Mouse (Mus musculus) liver, embryonic 15.5 days (tissue): ENCODE measurements around the gene Nudt4. TPM values are rescaled to one million over a fixed set of nuclear protein-coding genes. Genes with fewer than 3 reads are reported as not detected.

ENCODE experiments used
- ATAC-seq: fragments of 200-750 bp; cut with Nextera tagmentation; 2 replicates; pipeline ENCODE4 v1.8.0; 2017; ENCODE audit warnings: moderate number of reproducible peaks, mild to moderate bottlenecking, moderate library complexity; ENCODE audit not compliant: insufficient read depth
- H3K27ac ChIP-seq: fragments of 300-500 bp; sonication (generic); replicated peaks from 2 replicates; pipeline ENCODE4 v1.5.1; 2015; ENCODE audit warnings: mild to moderate bottlenecking, inconsistent platforms
- H3K27me3 ChIP-seq: fragments of 300-500 bp; sonication (generic); 2 replicates; pipeline ENCODE4 v1.6.1; 2015; ENCODE audit warnings: mild to moderate bottlenecking, inconsistent platforms
- H3K36me3 ChIP-seq: fragments of 300-500 bp; sonication (generic); replicated peaks from 2 replicates; pipeline ENCODE4 v1.6.1; 2015; ENCODE audit warnings: moderate library complexity, mild to moderate bottlenecking, inconsistent platforms
- H3K4me1 ChIP-seq: fragments of 300-500 bp; sonication (generic); replicated peaks from 2 replicates; pipeline ENCODE4 v1.6.1; 2015; ENCODE audit warnings: inconsistent platforms
- H3K4me2 ChIP-seq: fragments of 300-500 bp; sonication (generic); 2 replicates; pipeline ENCODE4 v1.6.1; 2015; ENCODE audit warnings: moderate library complexity, mild to moderate bottlenecking, inconsistent platforms
- H3K4me3 ChIP-seq: fragments of 300-500 bp; sonication (generic); replicated peaks from 2 replicates; pipeline ENCODE4 v1.5.1; 2015; ENCODE audit warnings: mild to moderate bottlenecking, inconsistent platforms
- H3K9ac ChIP-seq: fragments of 300-500 bp; sonication (generic); 2 replicates; pipeline ENCODE4 v1.6.1; 2015; ENCODE audit warnings: moderate library complexity, mild to moderate bottlenecking, inconsistent platforms
- H3K9me3 ChIP-seq: fragments of 300-500 bp; sonication (generic); replicated peaks from 2 replicates; pipeline ENCODE4 v1.6.1; 2016; ENCODE audit warnings: inconsistent platforms
- WGBS: fragments of 180-500 bp; shearing (Covaris S2); methylation state at CpG from one replicate; pipeline ENCODE4 v1.1.7; 2015; ENCODE audit warnings: mixed read lengths; ENCODE audit not compliant: insufficient replicate concordance; 5-methylcytosine and 5-hydroxymethylcytosine counted together
- polyA plus RNA-seq: library from polyadenylated mRNA; unstranded; fragments of >200 nt; fragmentation: Nextera tagmentation; extraction: Ambion mirVana; gene quantifications from 2 replicates; pipeline ENCODE4 v1.2.1, GENCODE M21; 2015

Gene Nudt4
- polyA plus RNA-seq, 1 experiment from 2014 or later, result 85.3 TPM

- no peak overlapping the region for H3K4me2 ChIP-seq
- ATAC-seq, result no peak
- H3K9ac ChIP-seq, result no peak overlapping the region
- no peaks in the 10 kb centered on the region for H3K27me3 ChIP-seq
- H3K4me3 ChIP-seq, result no peak overlapping the region
- no peaks in the 10 kb centered on the region; the same call in 1 of the 2 replicates for H3K36me3 ChIP-seq
- H3K9me3 ChIP-seq, result no peaks in the 10 kb centered on the region
- peak overlapping the region; percentile 91 for H3K27ac ChIP-seq
- 76% methylated on average over 3 of the region's 3 CpGs for WGBS
- peaks cover 59% of the 10 kb centered on the region for H3K4me1 ChIP-seq
Observed at GRCm38 (mm10) chr10:95566786-95567185, 2.8 kb upstream of the Nudt4 start.

GRCm38 (mm10) chr10:95565156-95565854 lies 1.4 kb upstream of the Nudt4 start:
- H3K4me2 ChIP-seq, result peak overlapping the region; percentile 79
- 20% methylated on average over 14 of the region's 14 CpGs for WGBS
- H3K4me3 ChIP-seq, result peak overlapping the region; percentile 20
- no peak for ATAC-seq
- H3K27ac ChIP-seq, result peak overlapping the region; percentile 91
- peaks cover 13% of the 10 kb centered on the region for H3K36me3 ChIP-seq
- H3K27me3 ChIP-seq, result no peaks in the 10 kb centered on the region
- H3K9ac ChIP-seq, result peak overlapping the region; percentile 50
- no peaks in the 10 kb centered on the region for H3K9me3 ChIP-seq
- H3K4me1 ChIP-seq, result peaks cover 63% of the 10 kb centered on the region

GRCm38 (mm10) chr10:95562859-95563841 lies 796 bp downstream of the Nudt4 start:
- H3K4me1 ChIP-seq, result peaks cover 73% of the 10 kb centered on the region
- under 1% methylated on average over 65 of the region's 65 CpGs for WGBS
- peak; percentile 38 for ATAC-seq
- no peaks in the 10 kb centered on the region for H3K9me3 ChIP-seq
- peak overlapping the region; percentile 99 for H3K9ac ChIP-seq
- no peaks in the 10 kb centered on the region for H3K27me3 ChIP-seq
- peak overlapping the region; percentile 94 for H3K27ac ChIP-seq
- peak overlapping the region; percentile 70 for H3K4me2 ChIP-seq
- H3K4me3 ChIP-seq, result peak overlapping the region; percentile 99
- peaks cover 34% of the 10 kb centered on the region for H3K36me3 ChIP-seq

GRCm38 (mm10) chr10:95562395-95562794 lies 1.6 kb downstream of the Nudt4 start:
- Histone ChIP-seq H3K4me2 (peak overlapping the region; percentile 70), H3K27ac (peak overlapping the region; percentile 94), H3K36me3 (peaks cover 42% of the 10 kb centered on the region), H3K4me3 (peak overlapping the region; percentile 99), H3K4me1 (peaks cover 73% of the 10 kb centered on the region), H3K9me3 (no peaks in the 10 kb centered on the region), H3K9ac (peak overlapping the region; percentile 99), H3K27me3 (no peaks in the 10 kb centered on the region)
- WGBS, result 13% methylated on average over 8 of the region's 8 CpGs
- ATAC-seq, result no peak

GRCm38 (mm10) chr10:95561616-95562015 lies 2.3 kb downstream of the Nudt4 start:
- H3K36me3 ChIP-seq, result peaks cover 50% of the 10 kb centered on the region
- no peaks in the 10 kb centered on the region for H3K27me3 ChIP-seq
- H3K4me2 ChIP-seq, result peak overlapping the region; percentile 70
- no peaks in the 10 kb centered on the region for H3K9me3 ChIP-seq
- peak overlapping the region; percentile 99 for H3K4me3 ChIP-seq
- peak overlapping the region; percentile 10; the same call in 1 of the 2 replicates for H3K27ac ChIP-seq
- peak overlapping the region; percentile 99 for H3K9ac ChIP-seq
- no peak for ATAC-seq
- WGBS, result 64% methylated on average over 7 of the region's 7 CpGs
- peaks cover 73% of the 10 kb centered on the region for H3K4me1 ChIP-seq

- WGBS, result 78% methylated on average over 9 of the region's 9 CpGs
- H3K4me2 ChIP-seq, result peak overlapping the region; percentile 70
- peak overlapping the region; percentile 99 for H3K4me3 ChIP-seq
- no peaks in the 10 kb centered on the region for H3K27me3 ChIP-seq
- H3K4me1 ChIP-seq, result peaks cover 72% of the 10 kb centered on the region
- H3K27ac ChIP-seq, result peak overlapping the region; percentile 33; the same call in 1 of the 2 replicates
- H3K36me3 ChIP-seq, result peaks cover 61% of the 10 kb centered on the region
- H3K9me3 ChIP-seq, result no peaks in the 10 kb centered on the region
- H3K9ac ChIP-seq, result peak overlapping the region; percentile 21; the same call in 1 of the 2 replicates
- no peak for ATAC-seq
Observed at GRCm38 (mm10) chr10:95560394-95560983, 3.5 kb downstream of the Nudt4 start.

- 77% methylated on average over 7 of the region's 7 CpGs for WGBS
Observed at GRCm38 (mm10) chr10:95559426-95559825, 4.5 kb downstream of the Nudt4 start.

GRCm38 (mm10) chr10:95557337-95557828 lies 6.6 kb downstream of the Nudt4 start:
- no peak for ATAC-seq
- peaks cover 86% of the 10 kb centered on the region for H3K36me3 ChIP-seq
- WGBS, result 79% methylated on average over 5 of the region's 5 CpGs
- no peak overlapping the region for H3K9ac ChIP-seq
- no peaks in the 10 kb centered on the region for H3K27me3 ChIP-seq
- H3K9me3 ChIP-seq, result no peaks in the 10 kb centered on the region
- H3K4me3 ChIP-seq, result no peak overlapping the region
- peaks cover 80% of the 10 kb centered on the region for H3K4me1 ChIP-seq
- no peak overlapping the region for H3K27ac ChIP-seq
- H3K4me2 ChIP-seq, result no peak overlapping the region

More at GRCm38 (mm10) chr10:95559426-95559825, 4.5 kb downstream of the Nudt4 start:
- H3K9ac ChIP-seq, result no peak overlapping the region; the same call in 1 of the 2 replicates
- 0 out of 2 replicates have a peak overlapping the region, but pooled peaks have one; percentile 1 for H3K27ac ChIP-seq
- H3K36me3 ChIP-seq, result peaks cover 71% of the 10 kb centered on the region
- H3K4me3 ChIP-seq, result peak overlapping the region; percentile 99
- no peaks in the 10 kb centered on the region for H3K27me3 ChIP-seq
- peak overlapping the region; percentile 70 for H3K4me2 ChIP-seq
- no peaks in the 10 kb centered on the region for H3K9me3 ChIP-seq
- H3K4me1 ChIP-seq, result peaks cover 69% of the 10 kb centered on the region
- ATAC-seq, result no peak

GRCm38 (mm10) chr10:95555866-95556265 lies 8.1 kb downstream of the Nudt4 start:
- Histone ChIP-seq H3K9me3 (no peaks in the 10 kb centered on the region), H3K4me3 (no peak overlapping the region), H3K27me3 (no peaks in the 10 kb centered on the region), H3K4me2 (no peak overlapping the region), H3K9ac (no peak overlapping the region), H3K36me3 (peaks cover 92% of the 10 kb centered on the region), H3K27ac (no peak overlapping the region), H3K4me1 (peaks cover 72% of the 10 kb centered on the region)
- 88% methylated on average over 11 of the region's 11 CpGs for WGBS
- ATAC-seq, result no peak

GRCm38 (mm10) chr10:95552326-95552725 lies 11.6 kb downstream of the Nudt4 start:
- H3K4me2 ChIP-seq, result no peak overlapping the region
- no peak for ATAC-seq
- H3K4me3 ChIP-seq, result no peak overlapping the region
- WGBS, result 71% methylated on average over 3 of the region's 3 CpGs
- no peak overlapping the region for H3K9ac ChIP-seq
- no peak overlapping the region for H3K27ac ChIP-seq
- peaks cover 36% of the 10 kb centered on the region for H3K4me1 ChIP-seq
- H3K27me3 ChIP-seq, result no peaks in the 10 kb centered on the region
- H3K9me3 ChIP-seq, result no peaks in the 10 kb centered on the region
- peaks cover 91% of the 10 kb centered on the region for H3K36me3 ChIP-seq
